Mouse (Mus musculus): ENCODE measurements around the gene Zdhhc7. TPM values are rescaled to one million over a fixed set of nuclear protein-coding genes. Genes with fewer than 3 reads are reported as not detected.

Zdhhc7 gene
- polyA plus RNA-seq, 1 experiment from 2014 or later: 30.2 TPM

DNA sequence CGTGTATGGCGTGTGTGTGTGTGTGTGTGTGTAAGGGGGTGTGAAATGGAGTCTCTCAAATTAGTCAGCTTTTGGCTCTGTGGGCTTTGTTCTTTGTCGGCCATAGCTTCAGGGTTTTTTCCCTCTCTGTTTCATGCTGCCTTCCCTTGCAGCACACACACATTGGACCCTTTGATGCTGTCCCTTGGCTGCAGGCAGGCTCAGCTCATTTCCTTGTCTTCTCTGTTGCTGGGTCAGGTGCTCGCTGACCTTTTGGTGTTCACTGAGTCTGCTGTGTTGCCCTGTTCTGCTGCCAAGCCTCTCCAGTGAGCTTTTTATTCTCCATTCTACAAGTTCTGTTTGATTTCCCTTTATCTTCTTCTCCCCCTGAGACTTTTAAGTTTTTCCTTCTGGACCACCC, 28.3 kb upstream of the Zdhhc7 start:
- no peak overlapping the region for H3K4me3 ChIP-seq (replicated peaks)
- peaks cover 44% of the 10 kb centered on the region for H3K4me1 ChIP-seq (replicated peaks)
- 0 out of 2 replicates have a peak overlapping the region, but pooled peaks have one; percentile 19 for H3K9ac ChIP-seq (replicated peaks)
- H3K27ac ChIP-seq: peak overlapping the region; percentile 62
- no peaks in the 10 kb centered on the region for H3K27me3 ChIP-seq
- H3K4me2 ChIP-seq (replicated peaks): no peak overlapping the region
- no peaks in the 10 kb centered on the region for H3K36me3 ChIP-seq
- no peaks in the 10 kb centered on the region for H3K9me3 ChIP-seq
- WGBS: 41% methylated on average over 4 of the region's 4 CpGs
- ATAC-seq: peak; percentile 40; the same call in 1 of the 2 replicates

DNA sequence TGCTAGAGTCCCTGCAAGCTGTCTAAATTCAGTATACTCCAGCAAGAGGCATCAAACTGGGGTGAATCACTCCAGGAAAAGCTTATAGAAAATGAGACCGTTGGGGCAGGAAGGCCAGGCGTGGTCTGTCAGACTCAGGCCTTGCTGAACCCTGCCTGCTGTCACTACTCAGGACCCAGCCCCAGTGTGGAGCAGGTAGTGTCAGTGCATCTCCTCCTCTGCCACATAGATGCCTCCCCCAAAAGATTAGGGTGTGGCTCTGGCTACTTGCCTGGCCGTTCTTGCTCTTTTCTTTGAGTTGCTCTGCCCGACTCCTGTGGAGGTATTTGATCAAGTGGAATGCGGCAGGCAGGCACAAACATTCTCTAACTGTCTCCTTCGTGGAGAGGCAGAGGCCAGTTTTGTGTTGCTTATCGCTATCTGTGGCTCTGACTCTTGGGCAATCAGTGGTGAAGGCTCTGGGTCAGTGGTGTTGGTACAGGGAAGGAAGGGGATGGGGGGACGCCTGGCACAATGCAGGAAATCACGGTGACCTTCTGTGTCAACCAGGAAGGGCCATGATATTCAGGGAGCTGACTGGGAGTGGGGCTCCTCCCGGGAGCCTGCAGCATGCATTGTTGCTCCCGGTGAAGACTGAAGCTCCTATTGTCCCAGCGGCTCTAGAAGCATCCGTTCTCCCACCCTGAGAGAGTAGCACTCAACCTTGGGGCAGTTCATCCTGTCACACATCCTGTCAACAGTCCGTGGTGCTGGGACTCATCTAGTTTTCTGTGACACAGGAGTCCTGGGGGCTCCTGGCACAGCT, 25.3 kb upstream of the Zdhhc7 start:
- H3K9me3 ChIP-seq: no peaks in the 10 kb centered on the region
- no peaks in the 10 kb centered on the region for H3K36me3 ChIP-seq
- no peak overlapping the region; the same call in 1 of the 2 replicates for H3K9ac ChIP-seq (replicated peaks)
- H3K4me3 ChIP-seq (replicated peaks): no peak overlapping the region
- WGBS: 23% methylated on average over 14 of the region's 14 CpGs
- no peak for ATAC-seq
- peak overlapping the region; percentile 47; the same call in 1 of the 2 replicates for H3K27ac ChIP-seq
- H3K4me1 ChIP-seq (replicated peaks): peaks cover 53% of the 10 kb centered on the region
- H3K27me3 ChIP-seq: no peaks in the 10 kb centered on the region
- H3K4me2 ChIP-seq (replicated peaks): no peak overlapping the region

DNA sequence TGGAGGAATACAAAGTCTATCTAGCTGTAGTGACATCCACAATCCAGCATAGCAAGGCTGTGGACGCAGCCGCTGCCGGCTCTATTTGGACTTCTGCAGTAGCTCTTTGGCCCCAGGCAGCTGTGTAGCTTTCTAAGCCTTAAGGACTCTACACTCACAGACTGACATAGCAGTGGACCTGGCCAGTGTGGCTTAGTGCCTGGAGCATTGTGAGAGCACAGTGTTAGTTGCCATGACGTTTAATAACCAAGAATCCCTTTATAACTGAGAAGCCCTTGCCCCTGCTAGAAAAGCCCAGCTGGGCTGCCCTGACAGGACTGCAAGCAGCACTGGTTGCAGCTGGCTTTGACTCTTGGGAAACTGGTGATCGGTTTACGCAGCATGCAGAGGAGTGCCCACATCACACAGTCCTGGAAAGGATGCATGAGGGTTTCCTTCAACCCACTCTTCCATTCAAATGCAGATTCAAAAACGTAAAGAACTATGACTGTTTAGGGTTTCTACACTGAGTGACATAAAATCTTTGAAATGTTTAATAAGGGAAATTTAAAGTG, 23.6 kb upstream of the Zdhhc7 start:
- Histone ChIP-seq H3K9me3 (no peaks in the 10 kb centered on the region), H3K9ac (replicated peaks) (no peak overlapping the region; the same call in 1 of the 2 replicates), H3K27me3 (no peaks in the 10 kb centered on the region), H3K4me1 (replicated peaks) (peaks cover 48% of the 10 kb centered on the region), H3K36me3 (no peaks in the 10 kb centered on the region), H3K4me3 (replicated peaks) (no peak overlapping the region), H3K4me2 (replicated peaks) (no peak overlapping the region), H3K27ac (peak overlapping the region; percentile 53)
- ATAC-seq: peak; percentile 80
- 28% methylated on average over 7 of the region's 7 CpGs for WGBS

DNA sequence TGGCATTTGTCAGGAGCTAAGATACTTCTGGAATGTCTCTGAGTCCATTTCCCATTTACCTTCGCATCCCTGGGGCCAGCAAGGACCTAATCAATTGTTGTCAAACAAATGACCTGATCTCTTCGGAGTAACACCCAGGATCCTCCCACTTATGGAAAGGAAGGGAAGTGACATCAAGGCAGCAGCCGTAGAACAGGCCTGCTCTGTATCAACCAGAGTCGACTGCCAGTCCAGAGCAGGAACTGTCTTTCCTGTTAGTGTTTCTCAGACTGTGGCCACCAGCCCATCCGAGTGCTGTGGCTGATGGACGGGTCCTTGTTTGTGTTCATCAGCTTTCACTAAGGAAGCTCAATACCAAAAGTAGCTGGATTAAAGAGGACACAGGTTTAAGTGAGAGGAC, 23.0 kb upstream of the Zdhhc7 start:
- no peak overlapping the region for H3K9ac ChIP-seq (replicated peaks)

DNA sequence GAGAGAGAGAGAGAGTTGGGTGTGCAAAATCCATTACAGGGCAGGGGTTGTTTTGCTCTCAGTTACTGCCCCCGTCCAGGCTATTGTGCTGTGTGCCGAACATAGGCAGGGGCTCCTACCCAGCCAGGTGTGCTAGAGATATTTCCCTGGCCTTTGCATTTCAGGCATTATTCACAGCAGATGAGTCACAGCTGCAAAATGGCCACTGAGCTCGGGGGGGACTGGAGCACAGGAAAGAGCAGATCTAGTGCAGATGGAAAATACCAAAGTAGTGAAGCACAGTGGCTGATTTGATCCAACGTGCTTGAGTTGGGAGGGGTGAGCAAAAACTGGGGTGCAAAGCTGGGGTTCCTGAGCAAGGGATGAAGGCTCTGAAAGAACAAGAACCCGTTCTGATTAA, 19.7 kb upstream of the Zdhhc7 start:
- no peak overlapping the region for H3K4me2 ChIP-seq (replicated peaks)
- no peaks in the 10 kb centered on the region for H3K9me3 ChIP-seq
- H3K9ac ChIP-seq (replicated peaks): no peak overlapping the region
- H3K27ac ChIP-seq: no peak overlapping the region
- H3K4me1 ChIP-seq (replicated peaks): peaks cover 22% of the 10 kb centered on the region
- H3K36me3 ChIP-seq: no peaks in the 10 kb centered on the region
- peaks cover 14% of the 10 kb centered on the region for H3K27me3 ChIP-seq
- WGBS: 74% methylated on average over 5 of the region's 5 CpGs
- no peak overlapping the region for H3K4me3 ChIP-seq (replicated peaks)
- ATAC-seq: no peak

More for the DNA sequence above, 23.0 kb upstream of the Zdhhc7 start:
- 62% methylated on average over 6 of the region's 6 CpGs for WGBS
- H3K4me1 ChIP-seq (replicated peaks): peaks cover 42% of the 10 kb centered on the region
- H3K36me3 ChIP-seq: no peaks in the 10 kb centered on the region
- H3K9me3 ChIP-seq: no peaks in the 10 kb centered on the region
- ATAC-seq: no peak
- no peaks in the 10 kb centered on the region for H3K27me3 ChIP-seq
- peak overlapping the region; percentile 53; the same call in 1 of the 2 replicates for H3K27ac ChIP-seq
- no peak overlapping the region for H3K4me3 ChIP-seq (replicated peaks)
- H3K4me2 ChIP-seq (replicated peaks): no peak overlapping the region

DNA sequence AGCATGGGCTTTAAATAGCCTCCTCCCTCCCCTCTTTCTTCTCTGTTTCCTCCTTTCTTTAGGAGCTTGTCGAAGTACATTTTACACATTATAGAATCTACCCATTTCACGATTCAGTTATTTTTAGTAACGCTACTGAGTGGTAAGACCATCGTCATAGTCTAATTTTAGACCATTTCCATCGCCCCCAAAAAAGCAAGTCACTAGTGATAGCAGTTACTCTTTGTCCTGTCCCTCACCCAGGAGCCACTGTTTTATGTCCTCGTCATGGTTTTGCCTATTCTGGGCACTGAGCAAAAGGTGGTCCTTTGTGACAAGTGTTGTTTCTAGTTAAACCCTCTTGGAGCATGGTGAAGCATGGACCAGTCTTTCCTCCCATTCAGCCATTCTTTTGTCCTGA, 18.6 kb upstream of the Zdhhc7 start:
- no peak overlapping the region for H3K9ac ChIP-seq (replicated peaks)
- no peak overlapping the region for H3K4me2 ChIP-seq (replicated peaks)
- no peaks in the 10 kb centered on the region for H3K9me3 ChIP-seq
- no peaks in the 10 kb centered on the region for H3K36me3 ChIP-seq
- 82% methylated on average over 6 of the region's 6 CpGs for WGBS
- no peak overlapping the region for H3K4me3 ChIP-seq (replicated peaks)
- no peak overlapping the region for H3K27ac ChIP-seq
- no peak for ATAC-seq
- H3K4me1 ChIP-seq (replicated peaks): peaks cover 16% of the 10 kb centered on the region
- peaks cover 24% of the 10 kb centered on the region for H3K27me3 ChIP-seq

DNA sequence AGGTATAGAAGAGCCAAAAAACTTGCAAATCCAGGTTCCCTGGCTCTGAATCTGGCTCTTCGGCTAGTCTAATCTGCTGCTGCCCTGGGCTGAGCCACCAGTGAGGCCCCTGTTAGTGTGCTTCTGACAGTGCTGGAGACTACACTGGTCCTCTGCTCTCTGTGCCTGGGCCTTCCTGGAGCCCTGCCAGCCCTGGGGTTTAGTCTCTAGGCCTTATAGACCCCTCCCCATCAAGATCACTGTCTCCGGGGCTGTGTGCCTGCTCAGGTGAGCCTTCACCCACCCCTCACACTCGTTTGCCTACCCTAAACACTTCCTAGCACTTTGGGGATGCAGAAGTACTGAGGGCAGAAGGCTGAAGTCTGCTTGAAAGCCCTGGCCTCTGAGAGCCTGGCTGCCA, 18.1 kb upstream of the Zdhhc7 start:
- H3K4me1 ChIP-seq (replicated peaks): peaks cover 16% of the 10 kb centered on the region
- 61% methylated on average over 3 of the region's 3 CpGs for WGBS
- H3K9me3 ChIP-seq: no peaks in the 10 kb centered on the region
- H3K27me3 ChIP-seq: peaks cover 29% of the 10 kb centered on the region
- H3K36me3 ChIP-seq: no peaks in the 10 kb centered on the region
- H3K9ac ChIP-seq (replicated peaks): no peak overlapping the region
- no peak overlapping the region for H3K4me2 ChIP-seq (replicated peaks)
- no peak for ATAC-seq
- H3K27ac ChIP-seq: no peak overlapping the region
- no peak overlapping the region for H3K4me3 ChIP-seq (replicated peaks)

DNA sequence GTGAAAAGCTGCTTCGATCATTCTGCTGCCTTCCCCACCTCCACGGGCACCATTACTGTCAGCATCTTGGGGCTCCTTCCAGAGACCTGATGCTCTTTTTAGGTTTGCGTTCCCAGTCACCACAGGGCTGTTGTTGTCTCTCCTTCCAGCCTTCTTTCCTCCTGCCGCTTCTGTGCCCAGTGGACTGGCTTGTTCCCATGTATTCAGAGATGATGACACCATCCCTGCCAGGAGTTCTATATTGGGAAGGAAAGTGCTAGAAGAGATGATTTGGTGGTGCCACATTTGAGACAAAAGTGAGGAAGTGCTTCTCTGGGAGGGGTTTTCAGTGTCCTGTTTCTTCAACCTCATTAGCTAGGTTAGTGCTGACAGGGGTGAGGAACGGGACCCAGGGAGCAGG, 17.6 kb upstream of the Zdhhc7 start:
- Histone ChIP-seq H3K27ac (no peak overlapping the region), H3K4me3 (replicated peaks) (no peak overlapping the region), H3K27me3 (peaks cover 31% of the 10 kb centered on the region), H3K9me3 (no peaks in the 10 kb centered on the region), H3K4me2 (replicated peaks) (no peak overlapping the region), H3K9ac (replicated peaks) (no peak overlapping the region), H3K36me3 (no peaks in the 10 kb centered on the region), H3K4me1 (replicated peaks) (peaks cover 12% of the 10 kb centered on the region)
- no peak for ATAC-seq
- WGBS: 88% methylated on average over 5 of the region's 5 CpGs

DNA sequence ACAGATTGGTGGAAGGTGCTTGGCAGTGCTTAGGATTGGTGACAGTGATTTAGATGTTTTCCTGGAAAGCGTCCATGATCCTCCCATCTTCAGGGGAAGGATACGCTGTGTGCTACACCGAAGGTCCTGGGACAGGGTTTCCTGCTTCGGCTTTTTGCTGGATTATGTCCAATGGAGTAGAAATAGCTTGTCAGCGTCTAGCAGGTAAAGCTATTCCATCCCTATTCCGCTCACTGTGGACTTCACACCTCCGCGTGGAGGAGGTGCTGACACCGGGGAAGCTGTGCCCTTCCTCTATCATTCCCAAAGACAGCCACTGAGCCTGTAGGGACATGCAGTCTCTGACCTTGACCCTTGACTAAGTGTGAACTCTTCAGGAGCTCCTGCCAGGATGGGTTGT, 16.9 kb upstream of the Zdhhc7 start:
- Histone ChIP-seq H3K27ac (no peak overlapping the region), H3K36me3 (no peaks in the 10 kb centered on the region), H3K9me3 (no peaks in the 10 kb centered on the region), H3K4me1 (replicated peaks) (peaks cover 14% of the 10 kb centered on the region), H3K9ac (replicated peaks) (no peak overlapping the region), H3K27me3 (peaks cover 31% of the 10 kb centered on the region), H3K4me3 (replicated peaks) (no peak overlapping the region), H3K4me2 (replicated peaks) (no peak overlapping the region)
- 92% methylated on average over 9 of the region's 9 CpGs for WGBS
- no peak for ATAC-seq

DNA sequence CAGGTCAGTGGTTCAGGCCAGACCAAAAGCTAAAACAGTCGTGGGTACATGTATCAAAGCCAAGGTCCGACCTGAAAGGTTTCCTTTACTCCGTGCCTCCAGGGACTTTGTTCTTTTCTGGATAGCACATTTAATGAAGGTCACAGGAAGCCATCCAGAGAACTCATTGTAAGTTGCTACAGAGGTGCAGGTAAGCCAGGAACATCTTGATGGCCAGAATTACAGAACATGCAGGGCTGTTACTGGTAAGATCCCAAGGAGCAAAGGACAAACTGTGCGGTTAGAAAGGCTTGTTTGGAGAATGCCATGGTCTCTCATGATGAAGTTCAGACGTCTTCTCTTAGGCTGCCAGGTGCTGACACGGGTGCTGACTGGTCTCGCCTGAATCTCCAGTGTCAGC, 15.3 kb upstream of the Zdhhc7 start:
- H3K4me3 ChIP-seq (replicated peaks): no peak overlapping the region
- H3K27ac ChIP-seq: no peak overlapping the region
- no peaks in the 10 kb centered on the region for H3K9me3 ChIP-seq
- H3K4me1 ChIP-seq (replicated peaks): peaks cover 19% of the 10 kb centered on the region
- no peaks in the 10 kb centered on the region for H3K36me3 ChIP-seq
- H3K4me2 ChIP-seq (replicated peaks): no peak overlapping the region
- H3K9ac ChIP-seq (replicated peaks): no peak overlapping the region
- no peak for ATAC-seq
- H3K27me3 ChIP-seq: peaks cover 31% of the 10 kb centered on the region
- 82% methylated on average over 7 of the region's 7 CpGs for WGBS

DNA sequence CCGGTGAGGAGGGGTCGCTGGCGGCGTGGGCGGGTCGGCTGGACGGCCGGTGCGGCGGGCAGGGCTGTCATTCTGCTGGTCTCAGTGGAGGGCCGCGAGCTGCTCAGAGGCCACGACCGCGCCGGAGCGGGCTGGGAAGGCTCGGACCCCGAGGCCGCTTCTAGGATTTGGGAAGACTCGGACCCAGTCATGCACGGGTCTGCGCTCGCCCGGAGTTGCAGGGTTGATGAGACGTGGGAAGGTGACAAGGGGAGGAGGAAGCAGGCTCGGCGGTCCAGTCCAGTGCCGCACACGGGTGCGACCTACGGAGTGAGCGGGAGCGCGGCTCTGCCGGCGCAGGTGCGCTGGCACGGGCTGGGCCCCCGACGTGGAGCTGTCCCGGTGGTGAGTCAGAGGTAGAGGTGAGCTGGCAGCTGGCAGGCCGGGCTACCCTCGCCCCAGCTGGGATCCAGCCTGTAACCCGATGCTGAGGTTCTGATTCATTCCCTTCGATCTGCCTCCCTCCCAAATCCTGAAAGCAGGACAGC, 13.1 kb upstream of the Zdhhc7 start:
- Histone ChIP-seq H3K4me3 (replicated peaks) (peak overlapping the region; percentile 71), H3K36me3 (no peaks in the 10 kb centered on the region), H3K4me2 (replicated peaks) (peak overlapping the region; percentile 70), H3K27me3 (peaks cover 31% of the 10 kb centered on the region), H3K27ac (peak overlapping the region; percentile 84), H3K4me1 (replicated peaks) (peaks cover 19% of the 10 kb centered on the region), H3K9me3 (no peaks in the 10 kb centered on the region), H3K9ac (replicated peaks) (peak overlapping the region; percentile 83)
- 0% methylated on average over 43 of the region's 46 CpGs for WGBS
- ATAC-seq: no peak; the same call in 1 of the 2 replicates

DNA sequence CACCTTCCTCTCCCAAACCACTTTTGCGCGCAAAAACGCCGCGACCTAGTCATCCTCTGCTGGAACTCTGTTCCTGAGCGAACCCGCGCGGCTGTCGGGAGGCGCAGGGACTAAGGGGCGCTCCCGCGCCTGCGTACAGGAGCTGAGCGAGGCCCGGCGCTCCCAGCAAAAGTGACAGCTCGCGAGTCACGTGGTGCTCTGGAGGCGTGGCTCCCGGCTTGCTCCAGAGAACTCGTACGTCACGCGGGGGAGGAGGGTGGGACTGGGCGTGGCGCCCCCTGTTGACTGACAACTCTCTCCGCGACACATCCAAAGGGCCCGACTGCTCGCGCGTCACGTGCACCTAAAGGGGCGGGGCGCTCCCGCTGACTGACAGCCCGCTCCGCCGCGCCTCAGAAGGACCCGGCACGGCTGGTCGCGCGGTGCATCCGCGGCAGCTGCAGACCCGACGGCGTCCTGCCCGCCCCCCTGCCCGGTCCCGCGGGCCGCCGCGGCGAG, 12.5 kb upstream of the Zdhhc7 start, which contains the start of gene 6430548M08Rik:
6430548M08Rik (plus strand) TSS at position 395 of the 498 bp plus-strand sequence.
- H3K27me3 ChIP-seq: peaks cover 31% of the 10 kb centered on the region
- peaks cover 19% of the 10 kb centered on the region for H3K4me1 ChIP-seq (replicated peaks)
- H3K4me3 ChIP-seq (replicated peaks): peak within 1 kb of the TSS; percentile 71
- H3K36me3 ChIP-seq: no peaks in the 10 kb centered on the region
- H3K4me2 ChIP-seq (replicated peaks): peak within 1 kb of the TSS; percentile 70
- peak within 1 kb of the TSS; percentile 87 for H3K27ac ChIP-seq
- H3K9ac ChIP-seq (replicated peaks): peak within 1 kb of the TSS; percentile 83
- ATAC-seq: peak; percentile 97
- under 1% methylated on average over 57 of the region's 61 CpGs for WGBS
- no peaks in the 10 kb centered on the region for H3K9me3 ChIP-seq

Data from midbrain, embryonic 13.5 days (tissue).